Mouse (Mus musculus): ENCODE results near the gene Zfp454.

DNA sequence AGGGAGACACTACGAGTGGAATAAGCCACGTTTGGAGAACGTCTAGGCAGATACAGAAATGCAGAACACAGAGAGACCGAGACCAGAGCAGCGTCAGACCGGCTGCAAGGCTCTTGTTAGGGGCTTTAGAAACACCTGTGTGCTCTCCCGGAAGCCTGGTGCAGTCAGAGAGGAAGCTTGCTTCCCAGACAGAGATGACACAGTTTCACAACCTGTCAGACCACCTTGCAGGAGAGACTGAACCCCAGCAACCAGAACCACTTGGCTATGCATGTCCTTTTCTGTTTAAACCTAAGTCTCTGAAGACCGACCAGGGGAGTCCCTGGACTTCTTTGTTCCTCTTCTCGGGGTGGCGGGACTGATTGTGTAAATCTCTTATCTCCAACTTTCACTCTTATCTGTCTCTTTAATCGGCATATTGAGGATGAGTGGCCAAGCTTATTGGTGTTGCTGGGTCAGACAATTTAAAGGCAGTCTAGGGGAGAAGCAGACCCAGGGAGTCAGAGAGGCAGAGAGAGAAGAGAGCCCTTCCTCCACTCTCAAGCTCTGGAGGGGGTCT is 37.2 kb downstream of the Zfp454 start, which contains the start of gene Grm6:
- TF ChIP-seq KAT2A (conservative IDR thresholded peaks at IDR 0.05; ENCODE audit: low read depth, low read length) (no peak), MAX (IDR thresholded peaks at IDR 0.05; ENCODE audit: low read length) (no peak)

All from MEL (cell line).